Mouse (Mus musculus) layer of hippocampus, postnatal 14 days (tissue): Measurements from ENCODE around the gene Rpl37a. TPM values are rescaled to one million over a fixed set of nuclear protein-coding genes. Genes with fewer than 3 reads are reported as not detected.
A peak's percentile ranks its signal among the peaks of the same experiment; 100 is the strongest.

ENCODE experiments used
- DNase-seq, 2 experiments: peaks; one replicate each; pipeline ENCODE4 v3.0.0; 2021 to 2022; ENCODE audit warnings: low spot score in 2 of 2, mixed read lengths in 1 of 2
- long read RNA-seq, 2 experiments: library from polyadenylated mRNA; stranded (forward); transcript quantifications; one replicate each; pipeline ENCODE4 v2.0.0; 2021
- total RNA-seq, 2 experiments: library from RNA; stranded (reverse); gene quantifications; 2 replicates each; pipeline ENCODE4 v1.2.3; 2021

Gene Rpl37a
- 100 to 1,000 TPM; 497 to 531 TPM for total RNA-seq
- long read RNA-seq, experiment 1, transcript Rpl37a-204 (3 exons, 665 nt), result minor isoform, 9 of 77 reads
- long read RNA-seq, experiment 1, transcript Rpl37a-201 (4 exons, 558 nt), result major isoform, 66 of 77 reads
- long read RNA-seq, experiment 1, partial matches to known transcripts, result 0 of 77 reads
- long read RNA-seq, experiment 1, other reads (novel, unspliced or antisense), result 2 of 77 reads
- long read RNA-seq, experiment 2, transcript Rpl37a-201 (4 exons, 558 nt), result major isoform, 186 of 207 reads
- long read RNA-seq, experiment 2, transcript Rpl37a-204 (3 exons, 665 nt), result minor isoform, 12 of 207 reads
- long read RNA-seq, experiment 2, partial matches to known transcripts, result 2 of 207 reads
- long read RNA-seq, experiment 2, other reads (novel, unspliced or antisense), result 5 of 207 reads

- peak; percentile 97 for DNase-seq
Observed at GRCm38 (mm10) chr1:72710753-72711653, at the start of gene Rpl37a. Gene Rpl37a (plus strand): TSS chr1:72711290.

GRCm38 (mm10) chr1:72673070-72673469 lies 38.0 kb upstream of the Rpl37a start:
- peak; percentile 1 to 6 for DNase-seq

DNA sequence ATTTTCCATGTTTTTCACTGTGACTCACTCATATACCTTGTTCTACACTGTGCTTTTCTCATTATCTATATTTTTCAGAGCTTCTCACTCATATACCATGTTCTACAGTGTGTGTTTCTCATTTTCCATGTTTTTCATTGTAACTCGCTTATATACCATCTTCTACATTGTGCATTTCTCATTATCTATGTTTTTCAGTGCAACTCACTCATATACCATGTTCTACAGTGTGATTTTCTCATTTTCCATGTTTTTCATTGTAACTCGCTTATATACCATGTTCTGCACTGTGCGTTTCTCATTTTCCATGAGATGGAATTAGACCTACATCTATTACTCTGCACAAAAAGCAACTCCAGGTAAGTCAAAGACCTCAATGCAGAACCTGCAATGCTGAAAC lies 14.8 kb upstream of the Rpl37a start:
- no peak for DNase-seq

DNA sequence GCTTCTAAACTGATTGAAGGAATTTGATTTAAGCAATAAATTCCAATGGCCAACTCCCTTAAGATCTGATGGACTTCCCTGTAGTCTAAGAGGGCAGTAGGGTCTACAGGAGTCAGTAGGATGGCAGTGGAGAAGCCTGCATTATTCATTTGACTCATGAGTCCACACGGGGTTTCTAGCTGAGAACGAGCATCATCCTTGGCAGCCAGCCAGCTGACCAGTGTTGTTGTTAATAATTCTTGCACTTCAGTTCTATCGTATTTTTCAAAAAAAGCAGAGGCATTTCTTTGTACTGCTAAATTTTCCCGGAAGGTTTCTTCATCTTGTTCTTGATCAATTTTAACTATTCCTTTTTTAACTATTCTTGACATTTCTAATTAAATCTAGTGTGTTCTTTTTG lies 12.4 kb upstream of the Rpl37a start:
- DNase-seq, result no peak

GRCm38 (mm10) chr1:72700479-72700878 lies 10.6 kb upstream of the Rpl37a start, which contains the start of gene Ankar:
Gene Ankar (minus strand): TSS chr1:72700579.
- no peak for DNase-seq

- no peak for DNase-seq
Observed at GRCm38 (mm10) chr1:72707525-72707924, 3.6 kb upstream of the Rpl37a start.

DNA sequence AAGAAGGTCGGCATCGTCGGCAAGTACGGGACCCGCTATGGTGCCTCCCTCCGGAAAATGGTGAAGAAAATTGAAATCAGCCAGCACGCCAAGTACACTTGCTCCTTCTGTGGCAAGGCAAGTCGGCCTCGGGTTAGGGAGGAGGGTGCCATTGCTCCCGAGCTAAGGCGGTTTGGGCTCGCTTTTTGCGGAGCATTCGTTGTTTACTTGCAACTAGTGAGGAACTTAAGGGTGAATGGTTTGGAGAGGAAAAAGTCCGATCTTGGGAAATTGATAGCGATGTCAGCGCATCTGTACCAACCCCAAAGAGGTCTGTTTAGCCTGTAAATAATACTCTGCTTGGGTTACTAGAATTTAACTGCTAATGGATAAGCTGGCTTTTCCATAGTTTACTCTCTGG lies 594 bp downstream of the Rpl37a start:
- peak in 1 of 2 experiments; percentile 22 for DNase-seq

GRCm38 (mm10) chr1:72714547-72714946 lies 3.5 kb downstream of the Rpl37a start:
- no peak for DNase-seq

GRCm38 (mm10) chr1:72715065-72715464 lies 4.0 kb downstream of the Rpl37a start:
- DNase-seq, result no peak

- DNase-seq, result no peak
Observed at GRCm38 (mm10) chr1:72715593-72716361, 4.7 kb downstream of the Rpl37a start.

- DNase-seq, result no peak
Observed at GRCm38 (mm10) chr1:72716421-72716820, 5.3 kb downstream of the Rpl37a start.

- peak; percentile 65 to 82 for DNase-seq
Observed at GRCm38 (mm10) chr1:72716926-72717325, 5.8 kb downstream of the Rpl37a start.

DNA sequence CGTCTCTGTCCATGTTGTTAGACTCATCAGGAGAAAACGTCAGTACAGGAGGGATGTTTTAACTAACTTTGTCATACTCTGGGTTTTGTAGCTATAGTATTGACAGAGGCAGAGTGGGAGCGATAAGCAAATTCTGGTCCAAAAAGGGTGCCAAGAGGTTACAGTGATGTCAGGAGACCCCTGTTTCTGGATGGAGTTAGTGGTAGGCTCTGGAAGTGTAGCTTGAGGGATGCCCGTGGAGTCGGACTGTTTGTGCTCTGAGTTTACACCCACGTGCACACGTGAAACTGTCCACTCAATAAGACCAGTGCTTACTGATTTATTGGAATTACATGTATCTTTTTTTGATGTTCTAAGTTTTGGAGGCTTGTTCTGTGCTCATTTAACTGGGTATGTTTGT lies 6.5 kb downstream of the Rpl37a start:
- no peak for DNase-seq

GRCm38 (mm10) chr1:72718846-72719245 lies 7.8 kb downstream of the Rpl37a start:
- peak in 1 of 2 experiments; percentile 52 for DNase-seq

GRCm38 (mm10) chr1:72720115-72720725 lies 9.1 kb downstream of the Rpl37a start:
- DNase-seq, result no peak

GRCm38 (mm10) chr1:72722646-72723045 lies 11.6 kb downstream of the Rpl37a start:
- no peak for DNase-seq

- no peak for DNase-seq
Observed at GRCm38 (mm10) chr1:72724354-72724753, 13.3 kb downstream of the Rpl37a start.

- DNase-seq, result no peak
Observed at GRCm38 (mm10) chr1:72725941-72726340, 14.9 kb downstream of the Rpl37a start.

- DNase-seq, result no peak
Observed at GRCm38 (mm10) chr1:72728781-72729180, 17.7 kb downstream of the Rpl37a start.

DNA sequence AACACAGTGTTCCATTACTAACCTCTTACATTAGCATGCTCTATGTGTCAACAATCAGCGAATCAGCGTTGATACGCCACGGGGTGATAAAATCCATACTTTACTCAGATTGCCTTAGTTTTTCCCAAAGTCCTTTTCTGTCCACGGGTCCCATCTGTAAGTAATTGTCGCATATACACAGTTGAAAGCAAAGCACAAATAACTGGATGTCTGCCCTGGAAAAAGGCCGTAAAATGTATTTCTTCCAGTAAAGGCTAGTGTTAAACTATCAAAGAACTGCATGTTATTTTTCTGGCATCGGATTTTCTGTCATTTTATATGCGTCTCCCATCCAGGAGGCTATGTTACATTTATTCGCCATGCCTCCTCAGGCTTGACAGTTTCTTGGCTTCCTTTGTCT lies 19.0 kb downstream of the Rpl37a start:
- no peak for DNase-seq

DNA sequence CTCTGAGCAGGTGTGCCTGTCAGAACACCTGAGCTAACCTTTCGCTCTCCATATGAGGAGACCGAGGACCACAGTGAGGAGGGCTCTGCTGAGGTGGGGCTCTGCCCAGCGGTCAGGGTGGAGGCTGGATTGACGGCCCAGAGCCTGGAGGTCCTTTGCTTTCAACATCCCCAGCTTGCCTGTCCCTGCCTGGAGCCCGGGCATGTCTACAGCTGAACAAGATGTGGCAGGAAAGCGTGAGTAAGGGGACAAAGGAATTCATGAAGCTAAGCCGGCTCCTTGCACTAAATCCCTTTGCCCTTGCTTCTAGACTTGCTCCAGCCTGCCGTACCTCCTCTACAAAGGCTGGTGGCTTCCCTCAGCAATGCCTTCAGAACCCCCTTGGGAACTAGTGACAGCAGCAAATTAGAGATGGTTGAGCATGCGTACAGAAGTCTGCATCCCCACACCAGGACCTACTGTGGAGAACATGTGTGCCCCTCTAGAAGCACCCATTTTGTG lies 22.2 kb downstream of the Rpl37a start:
- DNase-seq, result no peak
